ENCODE assay signal across 19 mouse cellular contexts in the genomic region with DNA sequence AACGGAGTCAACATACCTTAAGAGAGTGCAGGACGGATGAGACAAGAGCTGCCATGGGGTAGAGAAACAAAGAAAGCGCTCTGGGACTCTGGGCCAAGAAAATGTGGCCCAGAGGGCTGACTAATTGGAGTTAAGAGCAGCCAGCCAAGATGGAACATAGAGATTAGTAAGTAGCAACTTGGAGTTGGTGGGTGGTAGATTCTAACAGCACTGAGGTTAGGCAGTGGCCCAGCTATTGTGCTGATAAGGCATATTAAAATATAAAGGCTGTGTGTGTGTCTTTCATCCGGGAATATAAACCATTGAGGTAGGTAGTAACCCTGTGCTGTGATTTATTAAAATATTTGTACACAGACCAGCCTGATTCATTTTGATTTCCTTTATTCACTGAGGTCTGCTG.
"Had no signal": no experiment of that assay in that cellular context is flagged by ENCODE, and none has a peak within 500 bp of the region (broad histone marks: within the 10 kb centered on the region; RNA-seq: fewer than 3 reads in every experiment).

No protein-coding gene starts in this region.

- H3K27me3 ChIP-seq: heart, embryonic 12.5 days; hindbrain, embryonic 13.5 days; hindbrain, embryonic 15.5 days; kidney, embryonic 15.5 days; limb, embryonic 13.5 days; limb, embryonic 15.5 days; liver, embryonic 13.5 days; liver, embryonic 15.5 days had no signal

- H3K4me2 ChIP-seq: heart, embryonic 12.5 days; hindbrain, embryonic 13.5 days; hindbrain, embryonic 15.5 days; kidney, embryonic 15.5 days; limb, embryonic 13.5 days; limb, embryonic 15.5 days; liver, embryonic 13.5 days; liver, embryonic 15.5 days had no signal

- H3K4me3 ChIP-seq: heart, embryonic 10.5 days; heart, embryonic 12.5 days; hindbrain, embryonic 13.5 days; hindbrain, embryonic 15.5 days; kidney, embryonic 15.5 days; left cerebral cortex, adult 2 months; limb, embryonic 13.5 days; limb, embryonic 15.5 days; liver, embryonic 13.5 days; liver, embryonic 15.5 days had no signal

- H3K9me3 ChIP-seq: hindbrain, embryonic 13.5 days; hindbrain, embryonic 15.5 days; limb, embryonic 15.5 days; liver, embryonic 15.5 days had no signal

- H3K9ac ChIP-seq: heart, embryonic 12.5 days; hindbrain, embryonic 13.5 days; hindbrain, embryonic 15.5 days; kidney, embryonic 15.5 days; limb, embryonic 13.5 days; limb, embryonic 15.5 days; liver, embryonic 13.5 days; liver, embryonic 15.5 days had no signal

- H3K27ac ChIP-seq: heart, embryonic 10.5 days; hindbrain, embryonic 13.5 days; hindbrain, embryonic 15.5 days; hindbrain, postnatal 0 days; kidney, embryonic 15.5 days; kidney, postnatal 0 days; left cerebral cortex, adult 2 months; limb, embryonic 13.5 days; limb, embryonic 15.5 days; liver, embryonic 13.5 days; liver, embryonic 15.5 days had no signal

- DNase-seq: gastrocnemius, postnatal 14 days; gastrocnemius, postnatal 36 days; heart, adult 18-20 months; heart, postnatal 14 days; heart, postnatal 36 days; layer of hippocampus, adult 9-11 months; liver, embryonic 13.5 days had no signal

- ATAC-seq: hindbrain, postnatal 0 days; intestine, embryonic 16.5 days had no signal

- H3K4me1 ChIP-seq: hindbrain, embryonic 13.5 days; hindbrain, embryonic 15.5 days; liver, embryonic 15.5 days had no signal

- H3K36me3 ChIP-seq: hindbrain, embryonic 13.5 days; hindbrain, embryonic 15.5 days; limb, embryonic 15.5 days; liver, embryonic 13.5 days; liver, embryonic 15.5 days had no signal
